Mouse (Mus musculus): ENCODE measurements around the gene Gas7.

DNA sequence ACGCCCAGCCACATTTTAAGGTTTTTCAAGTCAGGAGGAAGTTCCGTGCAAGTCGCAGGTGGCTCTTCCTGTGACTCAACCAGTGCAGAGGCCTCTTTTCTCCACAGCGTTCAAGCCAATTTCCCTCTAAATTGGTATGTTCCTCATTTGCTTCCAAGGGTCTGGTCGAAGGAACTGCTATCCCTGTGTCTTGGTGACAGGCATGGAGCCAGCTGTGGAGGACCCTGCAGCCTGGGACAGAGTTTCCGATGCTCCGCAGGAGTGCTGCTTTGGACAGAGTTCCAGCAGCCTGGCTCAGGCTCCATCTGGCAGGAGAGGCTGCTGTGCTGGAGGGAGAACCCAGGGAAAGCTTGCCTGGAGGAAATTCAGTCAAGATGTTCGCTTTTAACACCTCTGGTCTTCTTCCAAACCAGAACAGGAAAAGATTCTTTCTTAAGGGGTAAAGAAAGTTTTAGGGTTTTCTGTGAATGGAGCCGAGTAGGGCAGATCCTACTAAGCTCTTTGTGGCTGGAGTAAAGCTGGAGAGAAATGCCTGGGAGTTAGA lies 27.1 kb downstream of the Gas7 start:
- TF ChIP-seq POLR2A (IDR thresholded peaks at IDR 0.05; ENCODE audit: insufficient read depth, low read depth, low read length), result no peak
- TF ChIP-seq EP300 (IDR thresholded peaks at IDR 0.05; ENCODE audit: insufficient read depth, low read depth, low read length), result no peak

All from heart, adult 2 months (tissue).